Mouse (Mus musculus): ENCODE results near the gene Bptf.

DNA sequence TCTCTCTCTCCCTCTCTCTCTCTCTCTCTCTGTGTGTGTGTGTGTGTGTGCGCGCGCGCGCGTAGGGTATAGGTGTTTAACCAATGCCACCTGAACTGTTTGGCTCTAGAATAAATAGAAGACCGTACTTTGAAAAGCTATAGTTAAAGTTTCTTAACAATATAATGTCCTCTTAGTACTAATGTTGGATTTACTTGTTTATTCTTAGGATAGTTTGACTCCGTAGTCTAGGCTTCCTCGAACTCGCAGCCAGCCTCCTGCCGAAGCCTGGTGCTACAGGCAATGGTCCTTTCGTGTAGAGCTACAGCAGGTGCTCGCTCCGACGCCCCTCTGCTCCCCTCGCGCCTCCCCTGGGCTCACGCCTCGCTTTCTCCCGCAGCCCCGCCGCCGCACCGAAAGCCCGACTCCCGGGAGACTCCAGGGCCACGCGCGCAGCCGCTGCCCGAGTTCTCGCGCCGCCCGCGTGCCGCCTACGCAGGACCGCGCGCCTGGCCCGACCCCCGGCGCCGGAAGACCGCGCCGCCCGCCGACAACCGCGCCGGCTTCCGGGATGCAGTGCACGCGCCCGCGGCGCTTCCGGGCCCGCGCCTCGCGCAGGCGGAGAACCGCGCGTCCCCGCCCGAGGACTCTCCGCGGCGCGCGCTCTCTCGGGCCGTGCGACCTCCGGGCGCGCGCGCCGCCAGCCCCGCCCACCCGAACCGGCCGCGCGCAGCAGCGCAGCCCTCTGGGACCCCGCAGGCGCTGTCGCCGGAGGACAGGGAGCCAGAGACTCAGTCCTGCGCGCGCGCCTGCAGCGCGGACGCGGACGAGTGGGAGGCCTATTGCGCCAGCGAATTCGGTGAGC is 104.3 kb downstream of the Bptf start:
- no peak for TF ChIP-seq CTCF (conservative IDR thresholded peaks at IDR 0.05 in 1 of 2, IDR thresholded peaks at IDR 0.05 in 1 of 2; ENCODE audit: low read depth in 2 of 2, low read length in 2 of 2)
- peak; percentile 86 for TF ChIP-seq POLR2A (IDR thresholded peaks at IDR 0.05; ENCODE audit: low read depth, low read length)
- TF ChIP-seq GABPA (IDR thresholded peaks at IDR 0.05; ENCODE audit: insufficient replicate concordance, low read depth, low read length) = no peak

Measured in CH12.LX (cell line).